Mouse (Mus musculus): ENCODE measurements around the gene Ppt2. TPM values are rescaled to one million over a fixed set of nuclear protein-coding genes. Genes with fewer than 3 reads are reported as not detected.

The Ppt2 gene
- polyA plus RNA-seq, 1 experiment from 2014 or later: 26.4 TPM

- H3K27me3 ChIP-seq (replicated peaks; ENCODE audit: control insufficient read depth, insufficient read depth, low read length): peaks cover 64% of the 10 kb centered on the region
- peak overlapping the region; percentile 38 for H3K4me3 ChIP-seq (ENCODE audit: low read depth, low read length)
- H3K27ac ChIP-seq (replicated peaks; ENCODE audit: low read depth, low read length): no peak overlapping the region
- peak overlapping the region; percentile 52 for H3K9ac ChIP-seq (ENCODE audit: low read depth, low read length)
- peak overlapping the region; percentile 61 for H3K4me2 ChIP-seq (ENCODE audit: low read depth, low read length)
- H3K9me3 ChIP-seq (ENCODE audit: control insufficient read depth, low read length): no peaks in the 10 kb centered on the region
- ATAC-seq (ENCODE audit: low read depth) (peak; percentile 24; the same call in 1 of the 2 replicates), DNase-seq (ENCODE audit: low spot score) (no peak)
- H3K4me1 ChIP-seq (ENCODE audit: control insufficient read depth, insufficient read depth, low read length): 0 out of 2 replicates have a peak, but pooled peaks cover 4% of the 10 kb centered on the region
- WGBS: 8% methylated on average over 74 of the region's 93 CpGs
- no peaks in the 10 kb centered on the region for H3K36me3 ChIP-seq (ENCODE audit: control insufficient read depth, insufficient read depth, low read length)
Measured at GRCm38 (mm10) chr17:34671151-34672066, 43.1 kb upstream of the Ppt2 start.

- H3K27ac ChIP-seq (replicated peaks; ENCODE audit: low read depth, low read length): no peak within 1 kb of the TSS
- no peaks in the 10 kb centered on the region for H3K36me3 ChIP-seq (ENCODE audit: control insufficient read depth, insufficient read depth, low read length)
- no peak for ATAC-seq (ENCODE audit: low read depth)
- 0 out of 2 replicates have a peak, but pooled peaks cover 4% of the 10 kb centered on the region for H3K4me1 ChIP-seq (ENCODE audit: control insufficient read depth, insufficient read depth, low read length)
- no peak for DNase-seq (ENCODE audit: low spot score)
- H3K27me3 ChIP-seq (replicated peaks; ENCODE audit: control insufficient read depth, insufficient read depth, low read length): peaks cover 55% of the 10 kb centered on the region
- H3K9me3 ChIP-seq (ENCODE audit: control insufficient read depth, low read length): no peaks in the 10 kb centered on the region
- H3K9ac ChIP-seq (ENCODE audit: low read depth, low read length): peak within 1 kb of the TSS; percentile 52; the same call in 1 of the 2 replicates
- 41% methylated on average over 7 of the region's 7 CpGs for WGBS
- peak within 1 kb of the TSS; percentile 61 for H3K4me2 ChIP-seq (ENCODE audit: low read depth, low read length)
- peak within 1 kb of the TSS; percentile 38 for H3K4me3 ChIP-seq (ENCODE audit: low read depth, low read length)
Measured at GRCm38 (mm10) chr17:34670235-34670634, 41.9 kb upstream of the Ppt2 start, which contains the start of gene Tnxb. Tnxb (plus strand) TSS chr17:34670535.

DNA sequence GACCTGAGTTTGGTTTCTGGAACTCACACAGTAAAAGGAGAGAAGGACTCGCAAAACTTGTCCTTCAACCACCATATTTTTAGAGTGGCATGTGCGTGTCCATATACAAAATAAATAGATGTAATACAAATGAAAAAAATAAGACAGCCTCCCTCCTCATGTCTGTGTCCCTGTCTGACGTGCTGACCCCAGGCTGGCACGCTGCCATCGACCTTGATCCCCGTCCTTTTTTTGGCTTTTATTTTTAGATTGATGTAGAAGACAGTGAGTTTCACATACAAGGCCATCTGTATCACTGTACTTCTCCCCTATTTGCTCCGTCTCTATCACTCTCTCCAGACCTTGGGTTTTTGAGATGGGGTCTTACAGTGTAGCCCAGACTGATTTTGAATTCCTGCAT, 36.2 kb upstream of the Ppt2 start:
- no peak overlapping the region for H3K9ac ChIP-seq (ENCODE audit: low read depth, low read length)
- H3K9me3 ChIP-seq (ENCODE audit: control insufficient read depth, low read length): no peaks in the 10 kb centered on the region
- H3K27ac ChIP-seq (replicated peaks; ENCODE audit: low read depth, low read length): no peak overlapping the region
- 74% methylated on average over 7 of the region's 7 CpGs for WGBS
- ATAC-seq (ENCODE audit: low read depth) (no peak), DNase-seq (ENCODE audit: low spot score) (no peak)
- peaks cover 10% of the 10 kb centered on the region; the same call in 1 of the 2 replicates for H3K4me1 ChIP-seq (ENCODE audit: control insufficient read depth, insufficient read depth, low read length)
- no peak overlapping the region for H3K4me2 ChIP-seq (ENCODE audit: low read depth, low read length)
- H3K27me3 ChIP-seq (replicated peaks; ENCODE audit: control insufficient read depth, insufficient read depth, low read length): peaks cover 23% of the 10 kb centered on the region
- no peak overlapping the region for H3K4me3 ChIP-seq (ENCODE audit: low read depth, low read length)
- no peaks in the 10 kb centered on the region for H3K36me3 ChIP-seq (ENCODE audit: control insufficient read depth, insufficient read depth, low read length)

GRCm38 (mm10) chr17:34663558-34663957, 35.2 kb upstream of the Ppt2 start:
- H3K4me3 ChIP-seq (ENCODE audit: low read depth, low read length): no peak overlapping the region
- no peak overlapping the region for H3K9ac ChIP-seq (ENCODE audit: low read depth, low read length)
- peaks cover 24% of the 10 kb centered on the region; the same call in 1 of the 2 replicates for H3K27me3 ChIP-seq (replicated peaks; ENCODE audit: control insufficient read depth, insufficient read depth, low read length)
- no peak overlapping the region for H3K27ac ChIP-seq (replicated peaks; ENCODE audit: low read depth, low read length)
- H3K36me3 ChIP-seq (ENCODE audit: control insufficient read depth, insufficient read depth, low read length): no peaks in the 10 kb centered on the region
- no peak for DNase-seq (ENCODE audit: low spot score)
- ATAC-seq (ENCODE audit: low read depth): no peak
- H3K4me1 ChIP-seq (ENCODE audit: control insufficient read depth, insufficient read depth, low read length): peaks cover 10% of the 10 kb centered on the region; the same call in 1 of the 2 replicates
- WGBS: 27% methylated on average over 1 of the region's 1 CpGs
- H3K4me2 ChIP-seq (ENCODE audit: low read depth, low read length): no peak overlapping the region
- H3K9me3 ChIP-seq (ENCODE audit: control insufficient read depth, low read length): no peaks in the 10 kb centered on the region

- Histone ChIP-seq H3K4me2 (ENCODE audit: low read depth, low read length) (no peak overlapping the region), H3K4me1 (ENCODE audit: control insufficient read depth, insufficient read depth, low read length) (peaks cover 10% of the 10 kb centered on the region; the same call in 1 of the 2 replicates), H3K9ac (ENCODE audit: low read depth, low read length) (no peak overlapping the region), H3K9me3 (ENCODE audit: control insufficient read depth, low read length) (no peaks in the 10 kb centered on the region), H3K36me3 (ENCODE audit: control insufficient read depth, insufficient read depth, low read length) (no peaks in the 10 kb centered on the region), H3K27ac (replicated peaks; ENCODE audit: low read depth, low read length) (no peak overlapping the region), H3K4me3 (ENCODE audit: low read depth, low read length) (no peak overlapping the region), H3K27me3 (replicated peaks; ENCODE audit: control insufficient read depth, insufficient read depth, low read length) (peaks cover 24% of the 10 kb centered on the region; the same call in 1 of the 2 replicates)
- WGBS: 83% methylated on average over 8 of the region's 8 CpGs
- DNase-seq (ENCODE audit: low spot score): no peak
- ATAC-seq (ENCODE audit: low read depth): no peak
Measured at GRCm38 (mm10) chr17:34662978-34663377, 34.7 kb upstream of the Ppt2 start.

GRCm38 (mm10) chr17:34662468-34662867, 34.2 kb upstream of the Ppt2 start:
- Histone ChIP-seq H3K4me3 (ENCODE audit: low read depth, low read length) (no peak overlapping the region), H3K9ac (ENCODE audit: low read depth, low read length) (no peak overlapping the region), H3K36me3 (ENCODE audit: control insufficient read depth, insufficient read depth, low read length) (no peaks in the 10 kb centered on the region), H3K27me3 (replicated peaks; ENCODE audit: control insufficient read depth, insufficient read depth, low read length) (peaks cover 24% of the 10 kb centered on the region; the same call in 1 of the 2 replicates), H3K27ac (replicated peaks; ENCODE audit: low read depth, low read length) (no peak overlapping the region), H3K4me1 (ENCODE audit: control insufficient read depth, insufficient read depth, low read length) (peaks cover 10% of the 10 kb centered on the region; the same call in 1 of the 2 replicates), H3K9me3 (ENCODE audit: control insufficient read depth, low read length) (no peaks in the 10 kb centered on the region), H3K4me2 (ENCODE audit: low read depth, low read length) (no peak overlapping the region)
- WGBS: 76% methylated on average over 1 of the region's 1 CpGs
- ATAC-seq (ENCODE audit: low read depth): no peak
- no peak for DNase-seq (ENCODE audit: low spot score)

DNA sequence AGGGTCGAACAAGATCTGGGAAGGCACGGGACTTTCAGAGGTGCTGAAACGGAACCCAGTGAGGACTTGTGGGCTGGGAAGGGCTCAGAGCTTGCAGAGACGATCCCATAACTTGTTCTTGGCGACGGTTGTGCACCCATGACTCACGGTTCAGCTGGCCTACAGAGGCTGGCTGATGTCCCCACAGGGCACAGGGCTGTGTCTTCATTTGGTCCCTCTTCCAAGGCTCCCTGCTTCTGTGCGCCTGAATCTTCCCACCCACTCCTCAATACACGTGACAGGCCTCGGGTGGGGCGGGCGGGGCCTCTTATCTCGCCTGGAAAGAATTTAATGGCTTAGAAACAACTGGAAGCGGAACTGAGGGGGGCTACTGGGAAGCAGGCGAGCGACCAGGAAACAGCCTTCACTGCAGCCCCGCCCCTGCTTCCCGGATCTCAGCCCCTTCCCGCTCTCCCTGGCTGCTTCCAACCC, 32.8 kb upstream of the Ppt2 start:
- peaks cover 24% of the 10 kb centered on the region; the same call in 1 of the 2 replicates for H3K27me3 ChIP-seq (replicated peaks; ENCODE audit: control insufficient read depth, insufficient read depth, low read length)
- no peaks in the 10 kb centered on the region for H3K36me3 ChIP-seq (ENCODE audit: control insufficient read depth, insufficient read depth, low read length)
- H3K4me2 ChIP-seq (ENCODE audit: low read depth, low read length): peak overlapping the region; percentile 46
- no peak overlapping the region for H3K27ac ChIP-seq (replicated peaks; ENCODE audit: low read depth, low read length)
- ATAC-seq (ENCODE audit: low read depth) (no peak), DNase-seq (ENCODE audit: low spot score) (no peak)
- WGBS: 7% methylated on average over 19 of the region's 19 CpGs
- H3K4me3 ChIP-seq (ENCODE audit: low read depth, low read length): peak overlapping the region; percentile 11
- no peaks in the 10 kb centered on the region for H3K9me3 ChIP-seq (ENCODE audit: control insufficient read depth, low read length)
- peak overlapping the region; percentile 28 for H3K9ac ChIP-seq (ENCODE audit: low read depth, low read length)
- peaks cover 13% of the 10 kb centered on the region for H3K4me1 ChIP-seq (ENCODE audit: control insufficient read depth, insufficient read depth, low read length)

GRCm38 (mm10) chr17:34660259-34660820, 32.0 kb upstream of the Ppt2 start:
- Histone ChIP-seq H3K9ac (ENCODE audit: low read depth, low read length) (0 out of 2 replicates have a peak overlapping the region, but pooled peaks have one; percentile 28), H3K27ac (replicated peaks; ENCODE audit: low read depth, low read length) (no peak overlapping the region), H3K27me3 (replicated peaks; ENCODE audit: control insufficient read depth, insufficient read depth, low read length) (peaks cover 24% of the 10 kb centered on the region; the same call in 1 of the 2 replicates), H3K36me3 (ENCODE audit: control insufficient read depth, insufficient read depth, low read length) (no peaks in the 10 kb centered on the region), H3K9me3 (ENCODE audit: control insufficient read depth, low read length) (no peaks in the 10 kb centered on the region), H3K4me2 (ENCODE audit: low read depth, low read length) (peak overlapping the region; percentile 46; the same call in 1 of the 2 replicates), H3K4me1 (ENCODE audit: control insufficient read depth, insufficient read depth, low read length) (peaks cover 17% of the 10 kb centered on the region), H3K4me3 (ENCODE audit: low read depth, low read length) (no peak overlapping the region)
- 27% methylated on average over 11 of the region's 11 CpGs for WGBS
- no peak; the same call in 1 of the 2 replicates for ATAC-seq (ENCODE audit: low read depth)
- DNase-seq (ENCODE audit: low spot score): no peak

Data from embryonic facial prominence, embryonic 14.5 days (tissue).